Comparison of ENCODE assay signal across 12 mouse cellular contexts in genomic region chr11:114070131-114070530, GRCm38 (mm10).
"Had no signal": no experiment of that assay in that cellular context is flagged by ENCODE, and none has a peak within 500 bp of the region (broad histone marks: within the 10 kb centered on the region; RNA-seq: fewer than 3 reads in every experiment).

No protein-coding gene starts in this region.

- H3K9ac ChIP-seq: kidney, embryonic 15.5 days; limb, embryonic 13.5 days; liver, embryonic 14.5 days; neural tube, embryonic 15.5 days had no signal

- H3K27me3 ChIP-seq: neural tube, embryonic 15.5 days had no signal

- H3K4me2 ChIP-seq: kidney, embryonic 15.5 days; limb, embryonic 13.5 days; neural tube, embryonic 15.5 days had no signal

- H3K9me3 ChIP-seq: kidney, embryonic 15.5 days; limb, embryonic 13.5 days; midbrain, embryonic 10.5 days; neural tube, embryonic 15.5 days had no signal

- H3K36me3 ChIP-seq: kidney, embryonic 15.5 days; limb, embryonic 13.5 days; midbrain, embryonic 10.5 days; neural tube, embryonic 15.5 days had no signal

- H3K4me3 ChIP-seq: kidney, embryonic 15.5 days; limb, embryonic 13.5 days; midbrain, embryonic 10.5 days; myocyte; neural tube, embryonic 15.5 days had no signal

- H3K27ac ChIP-seq: kidney, embryonic 15.5 days; limb, embryonic 13.5 days; liver, embryonic 14.5 days; midbrain, embryonic 10.5 days; neural tube, embryonic 15.5 days had no signal

- ATAC-seq: intestine, embryonic 16.5 days had no signal

- DNase-seq: kidney, adult 2 months; kidney, postnatal 14 days; lung, adult 18-20 months; lung, postnatal 4 days; midbrain, embryonic 14.5 days had no signal
